Mouse (Mus musculus) Patski (cell line): ENCODE results near the gene Leap2. TPM values are rescaled to one million over a fixed set of nuclear protein-coding genes. Genes with fewer than 3 reads are reported as not detected.

Source experiments
- ATAC-seq: fragments of 100-300 bp; one replicate; pipeline ENCODE4 v1.8.0; 2021
- CTCF ChIA-PET: fragments of 350-600 bp; sonication (Branson Sonifier 250); formaldehyde crosslinking; loops from one replicate; lab custom pipeline; 2022; ENCODE audit warnings: inconsistent platforms; lab: Charles Lee
- POLR2A ChIA-PET: fragments of 350-600 bp; sonication (Branson Sonifier 250); formaldehyde crosslinking; loops from one replicate; lab custom pipeline; 2022; ENCODE audit warnings: antibody characterized with exemption, inconsistent platforms; lab: Charles Lee
- DNase-seq: peaks from one replicate; pipeline ENCODE4 v3.0.0-alpha.2; 2011; ENCODE audit warnings: low read depth, low spot score
- H3K27me3 ChIP-seq: fragments of 371-371 bp; one replicate; pipeline ENCODE4 v1.5.1; 2021
- CTCF ChIP-seq: fragments of 100-300 bp; IDR thresholded peaks from one replicate; pipeline ENCODE4 v1.5.1; 2021
- in situ Hi-C: fragments of 300-500 bp; cut with MboI; formaldehyde crosslinking; loops from 3 replicates; pipeline ENCODE4 v1.11.1; 2018; ENCODE audit warnings: low pct_unique_long_range_greater_than_20kb, mixed read lengths
- polyA plus RNA-seq: library from polyadenylated mRNA; unstranded; gene quantifications from one replicate; pipeline ENCODE4 v1.2.3, GENCODE M21; 2021

Leap2 gene
- polyA plus RNA-seq, 1 experiment from 2014 or later: 0.12 TPM

DNA sequence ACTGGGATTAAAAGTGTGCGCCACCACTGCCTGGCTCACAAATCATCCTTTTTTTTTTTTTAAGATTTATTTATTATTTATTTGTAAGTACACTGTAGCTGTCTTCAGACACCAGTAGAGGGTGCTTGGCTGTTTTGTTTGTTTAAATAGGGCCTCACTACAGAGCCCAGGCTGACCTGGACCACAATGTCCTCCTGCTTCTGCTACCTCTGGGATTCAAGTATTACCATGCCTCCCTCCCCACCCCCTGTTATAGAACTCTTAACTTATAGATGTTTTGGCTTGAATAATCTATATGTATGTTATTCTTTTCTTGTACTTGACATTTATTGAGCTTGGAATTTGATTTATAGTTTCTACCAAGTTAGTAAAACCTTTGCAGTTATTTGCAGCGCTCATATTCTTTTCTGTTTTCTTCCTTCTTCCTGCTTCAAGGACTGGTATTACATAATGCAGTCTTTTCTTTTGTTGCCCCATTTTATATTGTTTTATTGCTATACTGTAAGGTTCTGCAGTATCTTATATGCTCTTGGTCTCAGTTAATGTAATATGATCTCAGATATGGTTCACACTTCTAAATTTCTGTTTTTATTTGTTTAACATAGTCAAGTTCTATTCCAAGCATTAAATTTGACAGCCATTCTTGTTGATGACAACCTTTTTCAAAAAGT lies 39.1 kb downstream of the Leap2 start:
- POLR2A ChIA-PET: no interaction called here
- DNase-seq: no peak
- CTCF ChIA-PET: interaction anchor here (0.6 kb wide), 1 partner anchor 8 kb away, joined by 3 read pairs; no protein-coding TSS in a partner anchor
- no peaks in the 10 kb centered on the region for H3K27me3 ChIP-seq
- in situ Hi-C loops: no loop called here
- ATAC-seq: no peak
- TF ChIP-seq CTCF: no peak

DNA sequence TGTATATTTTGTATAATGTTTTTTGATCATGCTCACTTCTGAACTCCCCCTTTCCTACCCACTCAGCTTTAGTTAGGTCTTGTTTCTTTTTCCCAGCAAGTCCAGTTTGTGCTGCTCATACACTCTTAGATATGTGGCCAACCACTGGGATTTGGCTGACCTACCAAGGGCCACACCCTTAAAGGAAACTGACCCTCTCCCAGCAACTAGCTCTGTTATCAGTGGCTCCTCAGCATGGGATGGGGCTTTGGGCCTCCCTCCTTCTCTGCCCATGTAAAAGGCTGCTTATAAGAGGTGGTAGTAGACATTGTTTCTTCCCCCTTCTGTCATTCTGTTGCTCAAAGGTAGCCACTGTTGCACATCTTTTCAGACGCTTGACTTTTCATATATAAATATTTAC lies 44.1 kb downstream of the Leap2 start:
- DNase-seq: no peak
- POLR2A ChIA-PET: no interaction called here

More for the DNA sequence above, 44.1 kb downstream of the Leap2 start:
- no peaks in the 10 kb centered on the region for H3K27me3 ChIP-seq
- in situ Hi-C loops: no loop called here
- ATAC-seq: no peak
- TF ChIP-seq CTCF: no peak
- CTCF ChIA-PET: no interaction called here

Other genes with a start within 250 kb of the Leap2 start
- gene Hspa4, start 122.7 kb downstream of the Leap2 start, polyA plus RNA-seq: 190 TPM
- gene Zcchc10, start 98.5 kb downstream of the Leap2 start, polyA plus RNA-seq: 14.4 TPM
- gene Aff4, start 72.3 kb downstream of the Leap2 start, polyA plus RNA-seq: 73.6 TPM
- gene Uqcrq, start 7.7 kb upstream of the Leap2 start, polyA plus RNA-seq: 664 TPM
- 0.08 TPM for gene Gdf9, start 7.9 kb upstream of the Leap2 start, polyA plus RNA-seq
- gene Gm10447, start 33.9 kb upstream of the Leap2 start, polyA plus RNA-seq: not detected
- gene Shroom1, start 34.0 kb upstream of the Leap2 start, polyA plus RNA-seq: not detected
- not detected for gene Gm9837, start 47.3 kb upstream of the Leap2 start, polyA plus RNA-seq
- not detected for gene Gm9945, start 57.0 kb upstream of the Leap2 start, polyA plus RNA-seq
- gene Sowaha, start 57.1 kb upstream of the Leap2 start, polyA plus RNA-seq: not detected
- gene Sept8, start 96.1 kb upstream of the Leap2 start, polyA plus RNA-seq: 55.7 TPM
- gene Kif3a, start 144.2 kb upstream of the Leap2 start, polyA plus RNA-seq: 52.7 TPM
- 3.2 TPM for gene Il4, start 195.5 kb upstream of the Leap2 start, polyA plus RNA-seq
- not detected for gene Il13, start 211.5 kb upstream of the Leap2 start, polyA plus RNA-seq